Mouse (Mus musculus): Measurements from ENCODE around the gene Atp8b5. TPM values are rescaled to one million over a fixed set of nuclear protein-coding genes. Genes with fewer than 3 reads are reported as not detected.

Atp8b5 gene
- polyA plus RNA-seq, 1 experiment from 2014 or later, result 0.57 TPM

GRCm38 (mm10) chr4:43404697-43405096 is 137.7 kb downstream of the Atp8b5 start:
- H3K36me3 ChIP-seq, result 0 out of 2 replicates have a peak, but pooled peaks cover 3% of the 10 kb centered on the region
- 90% methylated on average over 10 of the region's 10 CpGs for WGBS
- no peak overlapping the region for H3K4me3 ChIP-seq
- H3K27ac ChIP-seq (replicated peaks), result no peak overlapping the region
- H3K9me3 ChIP-seq (replicated peaks), result no peaks in the 10 kb centered on the region
- no peak for DNase-seq (ENCODE audit: low spot score)
- H3K27me3 ChIP-seq (ENCODE audit: low read depth, poor library complexity, severe bottlenecking), result no peaks in the 10 kb centered on the region
- H3K4me1 ChIP-seq, result peaks cover 45% of the 10 kb centered on the region

DNA sequence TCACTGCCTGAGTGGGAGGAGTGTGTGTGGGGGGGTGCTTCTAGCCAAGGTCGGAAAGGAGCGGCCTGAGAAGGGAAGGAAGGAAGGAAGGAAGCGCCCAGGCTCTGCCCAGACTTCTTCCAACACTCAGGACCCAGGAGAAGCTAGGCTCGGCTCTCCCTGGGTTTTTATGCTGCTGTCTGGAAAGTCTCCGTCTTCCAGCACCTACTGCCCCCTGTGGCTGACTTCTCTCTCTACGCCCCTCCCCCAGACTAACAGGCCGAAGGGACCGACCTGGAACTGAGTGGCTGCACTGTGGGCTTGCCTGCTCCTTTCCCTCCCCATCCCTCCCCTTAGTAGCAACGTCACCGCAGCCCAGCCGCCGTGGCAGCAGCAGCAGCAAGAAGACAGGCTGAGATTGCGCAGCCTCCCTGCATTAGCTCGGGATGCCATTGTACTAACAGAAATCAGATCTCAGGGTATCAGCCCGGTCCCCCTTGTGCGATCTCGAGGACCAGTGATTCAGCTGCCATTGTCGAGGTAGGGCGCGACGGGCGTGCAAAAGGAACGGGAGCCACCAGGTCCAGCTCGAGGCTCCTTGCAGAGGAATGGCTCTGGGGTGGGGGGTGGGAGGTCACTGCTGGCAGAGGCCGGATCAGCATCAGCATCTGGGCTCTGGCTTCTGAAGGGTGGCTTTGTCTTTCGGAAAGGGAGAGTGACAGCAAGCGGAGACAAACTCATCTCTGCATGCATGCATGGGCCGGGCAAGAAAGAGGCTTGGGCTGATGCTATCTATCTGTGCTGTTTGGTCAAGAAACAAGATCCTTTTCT is 139.4 kb downstream of the Atp8b5 start:
- Histone ChIP-seq H3K4me3 (peak overlapping the region; percentile 61), H3K27ac (replicated peaks) (peak overlapping the region; percentile 87), H3K36me3 (0 out of 2 replicates have a peak, but pooled peaks cover 3% of the 10 kb centered on the region), H3K9me3 (replicated peaks) (no peaks in the 10 kb centered on the region), H3K4me1 (peaks cover 33% of the 10 kb centered on the region), H3K27me3 (ENCODE audit: low read depth, poor library complexity, severe bottlenecking) (no peaks in the 10 kb centered on the region)
- under 1% methylated on average over 28 of the region's 28 CpGs for WGBS
- peak; percentile 86 for DNase-seq (ENCODE audit: low spot score)

DNA sequence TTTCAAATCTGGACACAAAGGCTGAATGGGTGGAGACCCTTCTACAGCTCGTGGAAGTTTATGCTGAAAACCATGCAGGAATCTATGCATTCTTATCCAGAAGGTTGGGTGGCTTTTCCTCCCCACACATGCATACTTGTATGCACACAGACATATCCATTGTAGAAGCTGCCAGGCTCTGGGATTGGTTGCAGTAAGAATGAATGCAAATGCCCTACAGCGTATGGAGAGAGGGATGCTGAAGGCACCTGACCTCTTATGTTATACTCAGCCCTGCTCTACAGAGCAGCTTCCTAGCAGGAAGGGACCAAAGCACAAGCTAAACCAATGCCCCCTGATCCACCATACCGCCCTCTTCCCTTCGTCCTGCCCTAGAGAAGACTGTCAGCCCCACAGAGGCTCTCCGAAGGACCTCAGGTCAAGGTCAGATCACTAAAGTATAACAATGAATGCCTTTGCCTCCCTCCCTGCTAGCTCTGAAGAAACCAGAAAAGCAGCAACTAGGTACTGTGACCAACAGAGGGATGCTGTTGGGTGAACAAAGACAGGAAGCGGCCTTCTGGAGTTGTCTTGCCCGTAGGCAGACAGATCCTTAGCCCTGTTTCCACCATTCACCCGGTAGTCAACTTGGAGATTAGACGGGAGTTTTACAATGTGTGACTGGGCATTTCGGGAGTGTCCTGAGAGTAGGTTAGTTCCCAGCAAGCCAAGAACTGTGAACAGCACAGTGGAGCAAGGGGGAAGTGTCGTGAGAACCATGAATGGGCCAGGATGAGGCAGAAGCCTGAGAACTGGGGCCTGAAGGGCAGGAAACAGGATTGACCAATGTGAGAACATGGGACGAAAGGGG is 140.3 kb downstream of the Atp8b5 start:
- WGBS, result 77% methylated on average over 12 of the region's 12 CpGs
- DNase-seq (ENCODE audit: low spot score), result no peak
- H3K4me3 ChIP-seq, result peak overlapping the region; percentile 61
- H3K36me3 ChIP-seq, result 0 out of 2 replicates have a peak, but pooled peaks cover 3% of the 10 kb centered on the region
- H3K4me1 ChIP-seq, result peaks cover 31% of the 10 kb centered on the region
- H3K9me3 ChIP-seq (replicated peaks), result no peaks in the 10 kb centered on the region
- no peaks in the 10 kb centered on the region for H3K27me3 ChIP-seq (ENCODE audit: low read depth, poor library complexity, severe bottlenecking)
- peak overlapping the region; percentile 87 for H3K27ac ChIP-seq (replicated peaks)

DNA sequence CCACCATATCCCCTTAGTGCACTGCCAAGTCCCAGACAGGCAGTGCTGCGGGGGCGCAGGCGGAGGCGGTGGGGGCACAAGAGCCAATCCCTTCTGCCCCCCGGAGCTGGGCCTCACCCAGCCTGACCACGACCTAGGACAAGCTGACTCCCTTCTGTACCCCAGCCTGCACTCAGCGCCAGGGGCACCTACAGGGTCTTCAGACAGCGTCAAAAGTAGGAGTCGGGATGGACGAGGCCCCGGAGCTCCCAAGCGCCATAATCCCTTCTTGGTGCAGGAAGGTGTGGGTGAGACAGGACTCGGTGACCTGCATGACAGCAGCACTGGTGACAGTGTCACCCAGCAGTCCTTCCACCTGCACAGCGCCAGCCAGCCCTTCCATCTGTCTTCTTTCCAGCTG is 147.8 kb downstream of the Atp8b5 start:
- no peak overlapping the region for H3K27ac ChIP-seq (replicated peaks)
- peaks cover 8% of the 10 kb centered on the region; the same call in 1 of the 2 replicates for H3K4me1 ChIP-seq

DNA sequence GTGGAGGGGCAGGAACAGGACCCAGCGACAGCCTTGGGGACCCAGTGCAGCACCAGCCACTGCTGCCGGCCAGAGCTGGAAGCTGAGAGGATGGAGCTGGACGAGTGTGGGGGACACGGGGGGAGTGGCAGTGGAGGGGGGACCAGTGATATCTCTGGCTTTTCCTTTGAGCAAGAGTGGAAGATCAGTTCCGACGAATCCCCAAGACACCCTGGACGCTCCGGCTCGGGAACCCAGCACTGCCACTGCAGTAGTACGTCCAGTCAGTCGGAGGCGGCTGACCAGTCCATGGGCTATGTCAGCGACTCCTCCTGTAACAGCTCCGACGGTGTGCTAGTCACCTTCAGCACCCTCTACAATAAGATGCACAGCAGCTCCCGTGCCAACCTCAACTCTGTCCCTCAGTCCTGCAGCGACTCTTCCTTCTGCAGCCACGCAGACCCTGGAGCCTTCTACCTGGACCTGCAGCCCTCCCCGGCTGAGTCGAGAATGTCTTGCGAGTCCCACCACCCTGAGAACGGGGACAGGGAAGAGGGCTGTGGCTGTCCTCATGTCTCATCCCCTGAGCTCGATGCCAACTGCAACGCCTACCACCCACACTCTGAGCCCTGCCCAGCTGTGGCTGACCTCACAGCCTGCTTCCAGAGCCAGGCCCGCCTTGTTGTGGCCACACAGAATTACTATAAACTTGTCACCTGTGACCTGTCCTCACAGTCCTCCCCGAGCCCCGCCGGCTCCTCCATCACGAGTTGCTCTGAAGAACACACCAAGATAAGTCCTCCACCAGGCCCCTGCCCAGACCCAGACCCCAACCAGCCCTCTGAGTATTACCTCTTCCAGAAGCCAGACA is 148.5 kb downstream of the Atp8b5 start:
- DNase-seq (ENCODE audit: low spot score), result no peak
- peaks cover 12% of the 10 kb centered on the region for H3K4me1 ChIP-seq
- peaks cover 30% of the 10 kb centered on the region for H3K36me3 ChIP-seq
- H3K9me3 ChIP-seq (replicated peaks), result no peaks in the 10 kb centered on the region
- no peaks in the 10 kb centered on the region for H3K27me3 ChIP-seq (ENCODE audit: low read depth, poor library complexity, severe bottlenecking)
- 92% methylated on average over 29 of the region's 29 CpGs for WGBS
- no peak overlapping the region for H3K4me3 ChIP-seq
- H3K27ac ChIP-seq (replicated peaks), result no peak overlapping the region

More for the DNA sequence above, 147.8 kb downstream of the Atp8b5 start:
- DNase-seq (ENCODE audit: low spot score), result no peak
- Histone ChIP-seq H3K9me3 (replicated peaks) (no peaks in the 10 kb centered on the region), H3K27me3 (ENCODE audit: low read depth, poor library complexity, severe bottlenecking) (no peaks in the 10 kb centered on the region), H3K4me3 (no peak overlapping the region), H3K36me3 (peaks cover 30% of the 10 kb centered on the region)
- 85% methylated on average over 14 of the region's 14 CpGs for WGBS

GRCm38 (mm10) chr4:43416071-43416490 is 149.1 kb downstream of the Atp8b5 start:
- peaks cover 30% of the 10 kb centered on the region for H3K36me3 ChIP-seq
- no peaks in the 10 kb centered on the region for H3K9me3 ChIP-seq (replicated peaks)
- H3K4me1 ChIP-seq, result peaks cover 12% of the 10 kb centered on the region
- H3K27me3 ChIP-seq (ENCODE audit: low read depth, poor library complexity, severe bottlenecking), result no peaks in the 10 kb centered on the region
- 93% methylated on average over 22 of the region's 22 CpGs for WGBS
- H3K27ac ChIP-seq (replicated peaks), result no peak overlapping the region
- DNase-seq (ENCODE audit: low spot score), result no peak
- no peak overlapping the region for H3K4me3 ChIP-seq

DNA sequence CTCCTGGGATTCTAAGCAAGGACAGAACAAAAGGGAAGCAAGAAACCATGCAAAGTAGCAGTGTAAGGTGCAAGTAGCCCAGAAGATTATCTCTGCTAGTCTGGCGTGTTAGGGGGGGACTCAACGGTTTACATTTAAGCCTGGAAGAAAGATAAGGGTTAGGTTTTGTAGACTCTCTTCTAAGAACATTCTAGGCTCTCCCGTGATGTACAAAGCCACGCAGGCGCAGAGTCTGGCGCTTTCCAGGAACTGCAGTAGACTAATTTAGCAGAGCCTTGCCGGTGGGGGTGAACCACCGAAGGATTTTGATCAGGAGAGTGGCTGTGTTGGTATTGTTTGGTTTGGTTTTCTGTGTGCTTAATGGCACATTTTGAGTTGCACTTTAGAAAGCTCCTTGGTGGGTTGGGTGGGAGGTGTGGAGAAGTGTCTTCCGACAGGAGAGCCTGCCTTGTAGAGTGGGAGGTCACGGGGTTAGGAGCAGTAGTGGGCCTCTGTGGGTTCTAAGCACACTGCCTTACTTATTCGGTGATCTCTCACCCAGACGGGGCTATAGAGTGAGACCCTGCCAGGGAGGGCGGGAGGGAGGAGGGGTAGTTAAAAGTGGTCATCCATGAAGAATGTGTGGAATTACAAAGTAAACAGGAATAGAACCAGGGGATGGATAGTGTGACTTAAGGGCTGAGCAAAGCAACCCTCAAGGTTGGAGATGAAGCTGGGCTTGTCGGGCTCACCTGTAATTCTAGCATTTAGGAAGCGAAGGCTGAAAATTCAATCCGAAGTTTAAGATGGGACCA is 150.5 kb downstream of the Atp8b5 start:
- no peak for DNase-seq (ENCODE audit: low spot score)
- Histone ChIP-seq H3K36me3 (peaks cover 41% of the 10 kb centered on the region), H3K4me3 (no peak overlapping the region), H3K27ac (replicated peaks) (no peak overlapping the region), H3K4me1 (peaks cover 12% of the 10 kb centered on the region), H3K9me3 (replicated peaks) (no peaks in the 10 kb centered on the region), H3K27me3 (ENCODE audit: low read depth, poor library complexity, severe bottlenecking) (peaks cover 13% of the 10 kb centered on the region)
- WGBS, result 80% methylated on average over 16 of the region's 16 CpGs

DNA sequence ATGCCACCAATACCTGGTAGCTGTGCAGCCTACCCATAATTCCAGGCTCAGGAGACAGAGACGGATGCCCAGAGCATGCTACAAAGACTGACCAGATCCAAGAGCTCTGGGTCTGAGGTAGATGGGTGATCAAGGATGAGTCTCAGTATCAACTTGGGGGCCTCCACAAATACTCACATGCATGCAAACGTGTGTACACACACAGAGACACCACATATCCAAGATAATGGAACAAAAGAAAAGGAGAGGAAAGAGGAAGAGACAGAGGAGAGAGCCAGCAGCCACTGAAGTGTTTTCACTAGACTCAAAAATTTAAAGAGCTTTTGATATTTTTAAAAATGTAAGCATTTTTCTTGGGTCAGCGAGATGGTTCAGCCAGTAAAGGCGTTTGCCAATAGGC is 151.5 kb downstream of the Atp8b5 start:
- Histone ChIP-seq H3K9me3 (replicated peaks) (no peaks in the 10 kb centered on the region), H3K27ac (replicated peaks) (no peak overlapping the region), H3K36me3 (peaks cover 51% of the 10 kb centered on the region), H3K27me3 (ENCODE audit: low read depth, poor library complexity, severe bottlenecking) (peaks cover 23% of the 10 kb centered on the region), H3K4me3 (no peak overlapping the region), H3K4me1 (peaks cover 12% of the 10 kb centered on the region)
- no peak for DNase-seq (ENCODE audit: low spot score)
- 84% methylated on average over 4 of the region's 4 CpGs for WGBS

- WGBS, result 57% methylated on average over 15 of the region's 15 CpGs
Measured at GRCm38 (mm10) chr4:43418973-43419656, 152.2 kb downstream of the Atp8b5 start.

DNA sequence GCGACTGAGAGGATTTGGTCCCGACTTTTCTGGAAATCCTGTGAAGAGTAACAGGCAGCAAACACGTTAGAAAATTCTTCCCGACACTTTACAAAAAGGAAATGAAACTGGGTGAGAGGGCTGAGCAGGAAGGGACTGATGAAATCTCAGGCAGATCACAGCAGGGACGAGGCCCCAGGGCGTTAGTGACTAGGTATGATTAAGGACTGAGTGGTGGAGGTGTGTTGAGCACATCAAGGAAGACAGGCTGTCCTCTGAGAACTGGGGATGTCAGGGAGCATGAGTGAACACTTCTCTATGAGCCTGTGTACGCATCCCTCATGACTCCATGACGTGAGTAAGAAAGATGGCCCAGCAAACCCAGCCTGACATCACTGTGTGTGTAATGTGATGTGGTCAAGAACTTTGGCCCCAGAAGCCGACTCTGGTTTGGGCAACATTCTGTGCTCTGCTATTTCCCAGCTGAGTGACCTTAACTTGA is 152.9 kb downstream of the Atp8b5 start:
- H3K27ac ChIP-seq (replicated peaks), result no peak overlapping the region
- peaks cover 12% of the 10 kb centered on the region for H3K4me1 ChIP-seq
- H3K4me3 ChIP-seq, result no peak overlapping the region
- whole genome bisulfite sequencing, result 79% methylated on average over 9 of the region's 9 CpGs
- peaks cover 58% of the 10 kb centered on the region for H3K36me3 ChIP-seq
- no peaks in the 10 kb centered on the region for H3K9me3 ChIP-seq (replicated peaks)
- peaks cover 37% of the 10 kb centered on the region for H3K27me3 ChIP-seq (ENCODE audit: low read depth, poor library complexity, severe bottlenecking)
- DNase-seq (ENCODE audit: low spot score), result no peak

More at GRCm38 (mm10) chr4:43418973-43419656, 152.2 kb downstream of the Atp8b5 start:
- Histone ChIP-seq H3K4me3 (no peak overlapping the region), H3K36me3 (peaks cover 58% of the 10 kb centered on the region), H3K27me3 (ENCODE audit: low read depth, poor library complexity, severe bottlenecking) (peaks cover 30% of the 10 kb centered on the region), H3K9me3 (replicated peaks) (no peaks in the 10 kb centered on the region), H3K4me1 (peaks cover 12% of the 10 kb centered on the region), H3K27ac (replicated peaks) (no peak overlapping the region)
- no peak for DNase-seq (ENCODE audit: low spot score)

GRCm38 (mm10) chr4:43420305-43420704 is 153.3 kb downstream of the Atp8b5 start:
- peaks cover 42% of the 10 kb centered on the region for H3K27me3 ChIP-seq (ENCODE audit: low read depth, poor library complexity, severe bottlenecking)
- H3K4me3 ChIP-seq, result no peak overlapping the region
- peak; percentile 73 for DNase-seq (ENCODE audit: low spot score)
- no peaks in the 10 kb centered on the region for H3K9me3 ChIP-seq (replicated peaks)
- no peak overlapping the region for H3K27ac ChIP-seq (replicated peaks)
- H3K36me3 ChIP-seq, result peaks cover 58% of the 10 kb centered on the region
- WGBS, result 8% methylated on average over 6 of the region's 6 CpGs
- peaks cover 16% of the 10 kb centered on the region for H3K4me1 ChIP-seq
